Mouse (Mus musculus) left cerebral cortex, adult 11 months (tissue): Measurements from ENCODE around the gene Arhgef38.

ENCODE experiments used
- DNase-seq: peaks from one replicate; pipeline ENCODE4 v3.0.0; 2022; ENCODE audit warnings: low spot score

The Arhgef38 gene

DNA sequence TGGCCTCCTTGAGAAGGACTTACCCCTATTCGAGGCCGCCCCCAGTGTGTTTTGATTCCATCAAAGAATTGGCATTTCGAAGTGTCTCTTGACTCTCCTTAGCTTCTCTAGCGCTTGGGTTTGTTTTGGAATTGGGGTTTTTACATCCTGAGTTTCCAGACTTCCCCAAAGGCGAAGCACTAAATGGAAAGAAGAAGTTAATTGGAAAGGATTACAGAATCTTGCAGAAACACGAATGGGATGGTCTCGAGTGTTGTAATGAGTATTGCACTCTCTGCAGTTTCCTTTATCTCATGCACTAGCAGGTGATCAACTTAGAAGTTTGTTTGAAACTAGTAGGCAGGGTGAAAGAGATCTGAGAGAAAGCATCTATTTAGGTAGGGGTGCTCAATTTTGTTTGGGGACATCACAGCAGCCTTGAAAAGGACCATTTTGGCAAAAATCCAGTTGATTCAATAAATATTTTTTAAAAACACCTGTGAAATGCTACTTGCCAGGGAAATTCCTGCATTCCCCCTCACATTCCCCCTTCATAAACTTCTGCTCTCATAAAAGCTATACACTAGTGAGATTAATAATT, 142.4 kb downstream of the Arhgef38 start:
- no peak for DNase-seq

DNA sequence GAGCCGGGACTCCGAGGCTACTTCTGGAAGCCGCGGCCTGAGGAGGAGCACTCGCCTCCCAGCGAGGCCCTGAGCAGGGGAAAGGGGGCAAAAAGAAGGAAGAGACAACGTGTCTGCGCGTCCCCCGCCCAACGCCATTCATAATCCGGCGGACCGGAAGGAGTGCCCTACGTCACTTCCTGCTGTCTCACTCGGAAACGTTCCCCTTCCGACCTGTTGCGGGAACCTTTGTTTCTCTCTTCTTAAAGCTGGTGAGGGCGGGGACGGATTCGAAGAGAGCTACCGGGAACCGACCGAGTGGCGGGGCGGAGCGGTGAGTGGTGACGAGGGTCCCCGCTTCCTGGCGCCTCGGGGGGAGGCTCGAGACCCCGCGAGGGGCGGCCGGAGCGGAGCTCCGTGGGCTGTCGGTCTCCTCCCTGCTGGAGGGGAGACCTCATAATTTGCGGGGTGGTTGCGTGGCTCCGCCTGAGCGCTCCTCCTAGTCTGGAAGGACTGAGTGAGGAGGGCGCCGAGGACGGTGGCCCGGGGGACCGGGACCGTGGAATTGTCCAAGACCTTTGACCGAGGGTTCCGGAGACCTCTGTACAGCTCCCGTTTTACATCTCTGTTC, 143.0 kb downstream of the Arhgef38 start, which contains the start of the genes Ints12 and Gstcd:
Gene Ints12, plus strand, starts transcription at position 177 of the 610 bp plus-strand sequence.
Gene Gstcd, minus strand, starts transcription at position 370 of the 610 bp plus-strand sequence.
- peak; percentile 87 for DNase-seq

DNA sequence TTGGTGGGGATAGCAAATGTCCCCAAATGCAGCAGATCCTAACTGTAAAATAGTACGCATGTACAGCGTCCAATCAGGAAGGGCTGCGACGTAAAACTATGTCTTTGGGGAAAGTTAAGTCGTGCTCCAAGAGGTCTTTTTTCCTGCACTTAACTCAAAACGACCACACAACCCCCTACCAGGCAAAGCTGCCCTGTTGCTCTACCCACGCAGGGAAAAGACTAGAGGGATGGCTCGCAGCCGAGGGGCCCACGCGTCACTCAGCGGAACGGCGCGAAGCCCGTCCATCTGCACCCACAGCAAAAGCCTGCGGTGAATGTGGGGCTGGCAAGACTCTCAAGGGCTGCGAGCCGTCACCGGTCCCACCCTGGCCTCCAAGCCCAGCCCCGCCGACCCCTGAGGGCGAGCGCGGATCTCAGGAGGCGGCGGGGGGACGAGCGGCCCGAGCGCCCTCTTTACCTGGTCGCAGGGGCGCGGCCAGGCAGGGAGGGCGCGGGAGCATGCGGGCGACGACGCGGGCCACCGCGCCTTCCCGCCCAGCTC, 143.6 kb downstream of the Arhgef38 start:
- DNase-seq = peak; percentile 23

DNA sequence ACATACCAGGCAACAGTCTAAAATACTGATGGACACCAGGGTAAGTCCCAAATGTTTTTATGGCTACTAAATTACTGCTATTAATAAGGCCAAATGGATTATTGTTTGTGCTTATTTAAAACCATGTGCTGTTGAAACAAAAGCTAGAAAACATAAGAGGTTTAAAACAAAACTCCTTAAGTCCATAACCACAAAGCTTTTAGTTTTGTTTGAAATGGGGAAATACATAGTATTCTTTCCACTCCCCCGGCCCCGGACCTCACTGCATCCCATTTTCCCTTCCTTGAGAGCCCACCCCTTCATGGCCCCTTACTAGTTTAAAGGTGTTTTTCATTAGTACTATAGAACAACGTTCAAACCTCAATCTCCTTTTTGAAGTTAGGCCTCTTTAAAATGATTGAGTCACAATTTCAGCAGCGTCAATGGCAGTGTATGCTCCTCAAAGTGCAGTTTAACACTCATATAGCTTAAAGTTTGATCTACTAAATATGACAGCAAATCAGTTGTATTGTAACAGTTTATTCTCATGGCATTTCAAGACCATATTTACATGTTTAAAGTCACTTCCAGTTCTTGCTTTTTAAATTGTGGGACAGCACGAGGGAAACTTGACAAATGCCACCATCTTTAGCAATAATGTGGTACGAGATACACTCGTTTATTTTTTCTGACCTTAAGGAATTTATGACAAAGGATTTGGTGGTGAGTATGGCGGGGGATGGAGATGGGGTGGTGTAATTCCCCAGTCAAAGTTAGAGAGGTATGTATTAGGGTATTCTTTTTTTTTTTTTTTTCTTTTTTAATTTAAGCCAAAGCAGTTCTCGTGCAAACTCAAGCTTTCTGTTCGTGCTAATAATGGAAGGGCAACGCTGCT, 144.3 kb downstream of the Arhgef38 start:
- no peak for DNase-seq

DNA sequence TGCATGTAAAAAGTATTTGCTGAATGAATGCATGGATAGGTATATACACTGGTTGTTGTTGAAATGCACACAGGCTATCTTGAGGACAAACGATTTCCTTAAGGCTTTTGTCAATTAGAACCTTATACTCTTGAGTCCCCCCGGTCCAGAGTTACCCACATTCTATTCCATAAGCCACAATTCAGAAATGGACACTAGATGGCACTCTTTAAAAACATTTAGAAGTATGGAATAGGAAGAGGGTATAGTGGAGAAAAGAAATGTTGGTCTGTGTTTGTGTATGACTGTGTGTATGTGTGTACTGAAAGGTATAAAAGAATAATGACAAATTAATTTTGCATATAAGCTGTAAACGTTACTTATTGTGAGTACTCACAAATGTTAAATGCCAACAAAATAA, 148.9 kb downstream of the Arhgef38 start:
- peak; percentile 19 for DNase-seq

DNA sequence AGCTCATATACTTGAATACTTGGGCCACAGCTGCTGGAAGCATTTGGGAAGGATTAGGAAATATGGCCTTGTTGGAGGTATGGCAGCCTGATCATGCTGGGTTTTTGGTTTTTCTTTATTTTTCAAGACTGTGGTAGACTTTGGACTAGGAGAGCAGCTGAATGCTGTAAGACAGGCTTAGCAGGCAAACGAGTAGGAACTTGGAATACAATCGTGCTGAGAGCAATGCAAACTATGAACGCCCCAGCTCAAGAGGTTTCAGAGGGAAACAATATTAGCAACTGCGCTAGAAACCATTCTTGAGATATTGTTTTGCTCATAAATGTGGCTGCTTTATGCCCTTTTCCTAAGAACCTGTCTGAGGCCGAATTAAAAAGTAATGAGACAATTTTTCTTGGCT, 152.0 kb downstream of the Arhgef38 start:
- DNase-seq = no peak

DNA sequence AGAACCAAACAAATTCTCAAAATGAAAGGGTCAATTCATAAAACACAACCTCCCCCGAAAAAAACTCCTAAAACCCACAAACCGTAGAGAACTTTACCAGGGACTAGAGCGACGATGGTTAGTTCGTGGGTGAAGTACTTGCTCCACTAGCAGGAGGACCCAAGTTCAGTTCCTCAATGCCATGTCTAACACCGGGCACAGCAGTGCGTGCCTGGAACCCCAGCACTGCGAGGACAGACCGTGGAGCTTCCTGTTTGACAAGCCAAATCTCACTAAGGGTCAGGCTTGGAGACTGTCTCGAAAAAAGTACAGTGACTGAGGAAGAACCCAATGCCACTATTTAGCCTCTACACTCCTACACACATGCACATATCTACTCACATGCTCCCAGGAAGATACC, 159.2 kb downstream of the Arhgef38 start:
- DNase-seq = no peak
